ENCODE assay signal across 8 mouse cellular contexts in the genomic region with DNA sequence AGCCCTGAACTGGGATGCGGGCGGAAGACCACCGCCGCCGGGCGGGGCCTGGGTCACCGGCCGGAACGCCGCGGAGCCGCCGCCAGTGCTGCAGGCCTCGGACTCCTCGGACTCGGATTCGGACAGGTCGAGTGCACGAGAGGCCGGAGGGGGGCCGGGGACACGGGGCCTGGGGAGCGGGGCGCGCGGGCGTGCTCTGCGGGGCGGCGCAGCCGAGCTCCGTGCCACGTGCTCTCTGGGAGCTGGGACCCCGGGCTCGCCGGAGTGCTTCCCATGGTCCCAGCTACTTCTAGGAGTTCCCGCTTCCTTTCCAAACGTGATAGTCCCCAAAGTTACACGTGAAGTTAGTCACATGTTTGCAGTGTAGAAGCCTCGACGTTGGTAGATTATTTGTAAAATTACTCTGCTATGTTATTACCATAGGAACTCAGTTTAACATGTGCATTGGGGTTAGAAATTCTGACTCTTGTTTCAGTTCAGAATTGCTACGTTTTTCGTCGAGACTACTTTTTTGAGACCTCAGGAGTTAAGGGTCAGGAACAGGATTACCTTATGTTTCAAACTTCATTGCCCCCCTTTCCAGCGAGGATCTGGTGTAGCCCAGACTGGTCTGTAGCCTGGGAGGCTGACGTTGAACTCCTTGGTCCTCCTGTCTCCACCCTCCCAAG. TPM values are rescaled to one million over a fixed set of nuclear protein-coding genes. Genes with fewer than 3 reads are reported as not detected.
DNase-seq lines count a peak whose midpoint lies in the region; ATAC-seq lines count a peak whose summit lies in the region.

No protein-coding gene starts in this region.

- H3K4me3 ChIP-seq in liver, embryonic 16.5 days (ENCODE audit: low read depth, low read length), result peak overlapping the region; percentile 69
- H3K4me3 ChIP-seq in neural tube, embryonic 11.5 days (ENCODE audit: low read depth, low read length), result peak overlapping the region; percentile 76

- under 1% methylated on average over 46 of the region's 46 CpGs for WGBS in liver, embryonic 16.5 days (ENCODE audit: insufficient replicate concordance)
- WGBS in neural tube, embryonic 11.5 days, result under 1% methylated on average over 45 of the region's 46 CpGs

- H3K27ac ChIP-seq in liver, embryonic 16.5 days (ENCODE audit: low read length), result no peak overlapping the region
- no peak overlapping the region for H3K27ac ChIP-seq in neural tube, embryonic 11.5 days (ENCODE audit: low read depth, low read length)

- no peaks in the 10 kb centered on the region for H3K36me3 ChIP-seq in liver, embryonic 16.5 days (ENCODE audit: control insufficient read depth, insufficient read depth)
- no peaks in the 10 kb centered on the region for H3K36me3 ChIP-seq in neural tube, embryonic 11.5 days (ENCODE audit: control insufficient read depth, insufficient read depth, low read length)

- H3K9ac ChIP-seq in liver, embryonic 16.5 days (ENCODE audit: low read depth, low read length), result peak overlapping the region; percentile 68
- peak overlapping the region; percentile 78 for H3K9ac ChIP-seq in neural tube, embryonic 11.5 days (ENCODE audit: low read length)

- H3K4me2 ChIP-seq in liver, embryonic 16.5 days (ENCODE audit: low read depth, low read length), result peak overlapping the region; percentile 87
- peak overlapping the region; percentile 75 for H3K4me2 ChIP-seq in neural tube, embryonic 11.5 days (ENCODE audit: low read depth)

- peaks cover 7% of the 10 kb centered on the region for H3K4me1 ChIP-seq in liver, embryonic 16.5 days (ENCODE audit: control insufficient read depth, low read depth, low read length)
- peaks cover 8% of the 10 kb centered on the region for H3K4me1 ChIP-seq in neural tube, embryonic 11.5 days (ENCODE audit: control insufficient read depth, insufficient read depth, low read length)

- peak; percentile 53 for DNase-seq in A20 (ENCODE audit: low read depth, low spot score)
- peak; percentile 58 for DNase-seq in R1 (ENCODE audit: low read depth, low spot score)
- DNase-seq in embryo, embryonic 10 days (ENCODE audit: low spot score), result peak; percentile 53
- peak; percentile 23 to 35 for DNase-seq in heart, adult 18-20 months
- DNase-seq in kidney, adult 11 months, result peak; percentile 13
- peak; percentile 54 for DNase-seq in neural tube, embryonic 11.5 days (ENCODE audit: low spot score)
- peak; percentile 14 to 29 for DNase-seq in thymus, postnatal 10 days (ENCODE audit: low spot score in 2 of 2)

- H3K9me3 ChIP-seq in liver, embryonic 16.5 days (replicated peaks; ENCODE audit: control insufficient read depth, low read length), result no peaks in the 10 kb centered on the region
- H3K9me3 ChIP-seq in neural tube, embryonic 11.5 days (ENCODE audit: control insufficient read depth, low read length), result no peaks in the 10 kb centered on the region

- H3K27me3 ChIP-seq in liver, embryonic 16.5 days (ENCODE audit: control insufficient read depth, insufficient read depth, low read depth, low read length), result no peaks in the 10 kb centered on the region
- H3K27me3 ChIP-seq in neural tube, embryonic 11.5 days (ENCODE audit: control insufficient read depth, insufficient read depth, low read length), result no peaks in the 10 kb centered on the region

- peak; percentile 38 for ATAC-seq in liver, embryonic 16.5 days (ENCODE audit: low read depth)
- peak; percentile 62 for ATAC-seq in neural tube, embryonic 11.5 days (ENCODE audit: insufficient read depth, low FRiP score, low TSS enrichment)

RNA-seq across cellular contexts. Expression of a gene that starts 1.0 kb away (rescaled TPM):
- 1 to 10 TPM; 5.0 to 6.3 TPM for total RNA-seq in heart, adult 18-20 months (2021)
- 0.57 and 0.63 TPM in 2 replicates for polyA plus RNA-seq in liver, embryonic 16.5 days (2015; fragmentation: Nextera tagmentation; extraction: Ambion mirVana)
- 3.9 and 4.3 TPM in 2 replicates for polyA plus RNA-seq in neural tube, embryonic 11.5 days (2014; fragmentation: Nextera tagmentation; extraction: Ambion mirVana)
